9 mouse cellular contexts compared by ENCODE assay signal in genomic region chr8:45469507-45470178, GRCm38 (mm10). TPM values are rescaled to one million over a fixed set of nuclear protein-coding genes. Genes with fewer than 3 reads are reported as not detected.
DNase-seq lines count a peak whose midpoint lies in the region; ATAC-seq and TF ChIP-seq lines count a peak whose summit lies in the region.
"Had no signal": no experiment of that assay in that cellular context is flagged by ENCODE, and none has a peak within 500 bp of the region (broad histone marks: within the 10 kb centered on the region; RNA-seq: fewer than 3 reads in every experiment).

No protein-coding gene starts in this region.

- no peak for ATAC-seq in midbrain, postnatal 0 days (ENCODE audit: low FRiP score)
- no peak for ATAC-seq in midbrain, embryonic 13.5 days
- ATAC-seq in monocyte, adult 5-6 weeks (replicated peaks; ENCODE audit: insufficient number of reproducible peaks, low FRiP score, low TSS enrichment, poor library complexity, severe bottlenecking) = no peak

- H3K27ac ChIP-seq in midbrain, postnatal 0 days (ENCODE audit: low read depth, low read length) = no peak overlapping the region
- no peak overlapping the region for H3K27ac ChIP-seq in midbrain, embryonic 13.5 days

- H3K4me1 ChIP-seq in midbrain, postnatal 0 days (ENCODE audit: insufficient read depth, low read length) = no peaks in the 10 kb centered on the region
- H3K4me1 ChIP-seq in midbrain, embryonic 13.5 days (replicated peaks) = 0 out of 2 replicates have a peak, but pooled peaks cover 5% of the 10 kb centered on the region

- no peaks in the 10 kb centered on the region for H3K27me3 ChIP-seq in midbrain, postnatal 0 days (ENCODE audit: insufficient read depth, low read length)
- no peaks in the 10 kb centered on the region for H3K27me3 ChIP-seq in midbrain, embryonic 13.5 days

- TF ChIP-seq CTCF in midbrain, postnatal 0 days (IDR thresholded peaks at IDR 0.05) = no peak

- no peak overlapping the region for H3K9ac ChIP-seq in midbrain, postnatal 0 days (replicated peaks; ENCODE audit: low read length, poor library complexity, severe bottlenecking)
- no peak overlapping the region for H3K9ac ChIP-seq in midbrain, embryonic 13.5 days (replicated peaks)

- no peak overlapping the region for H3K4me3 ChIP-seq in midbrain, postnatal 0 days (ENCODE audit: low read depth, low read length)
- H3K4me3 ChIP-seq in midbrain, embryonic 13.5 days (replicated peaks) = no peak overlapping the region

- no peaks in the 10 kb centered on the region for H3K36me3 ChIP-seq in midbrain, postnatal 0 days (ENCODE audit: insufficient read depth, low read length)
- H3K36me3 ChIP-seq in midbrain, embryonic 13.5 days = no peaks in the 10 kb centered on the region

- no peaks in the 10 kb centered on the region for H3K9me3 ChIP-seq in midbrain, postnatal 0 days (ENCODE audit: low read length)
- H3K9me3 ChIP-seq in midbrain, embryonic 13.5 days = peaks cover 2% of the 10 kb centered on the region; the same call in 1 of the 2 replicates

- WGBS in midbrain, postnatal 0 days = 65% methylated on average over 8 of the region's 8 CpGs
- 70% methylated on average over 8 of the region's 8 CpGs for WGBS in midbrain, embryonic 13.5 days

- DNase-seq in cerebellum, postnatal 10 days = peak; percentile 36 to 41
- DNase-seq in cerebellum, adult 8-10 months = no peak
- peak; percentile 57 for DNase-seq in midbrain, postnatal 0 days (ENCODE audit: low spot score)
- DNase-seq in kidney, postnatal 10 days = peak; percentile 64
- DNase-seq in thymus, adult 18-20 months = no peak
- DNase-seq in gastrocnemius, adult 8-10 months (ENCODE audit: low spot score in 2 of 2) = no peak

- H3K4me2 ChIP-seq in midbrain, postnatal 0 days (ENCODE audit: low read depth, low read length, poor library complexity, severe bottlenecking) = no peak overlapping the region
- H3K4me2 ChIP-seq in midbrain, embryonic 13.5 days (replicated peaks) = no peak overlapping the region
- H3K4me2 ChIP-seq: liver, embryonic 11.5 days had no signal

RNA-seq across cellular contexts. Expression of gene Sorbs2, which starts 37.9 kb away (rescaled TPM):
- 79.5 and 84.9 TPM in 2 replicates for total RNA-seq in midbrain, postnatal 0 days (2014; rRNA removed)
- polyA plus RNA-seq in midbrain, postnatal 0 days (2015; fragmentation: Nextera tagmentation; extraction: Ambion mirVana) = 27.7 and 36.1 TPM in 2 replicates
- polyA plus RNA-seq in midbrain, embryonic 13.5 days (2015; fragmentation: Nextera tagmentation; extraction: Ambion mirVana) = 77.9 and 79.9 TPM in 2 replicates
- total RNA-seq in monocyte, adult 5-6 weeks (2017) = not detected in 3 replicates
- 100 to 1,000 TPM in 1 of 4 experiments, 10 to 100 TPM in 3; 60.0 to 116 (median 75.8) TPM for total RNA-seq in gastrocnemius, adult 8-10 months (2022)

RNA-seq across cellular contexts. Expression of gene Tlr3, which starts 58.8 kb away (rescaled TPM):
- total RNA-seq in midbrain, postnatal 0 days (2014; rRNA removed) = 1.2 and 2.5 TPM in 2 replicates
- polyA plus RNA-seq in midbrain, postnatal 0 days (2015; fragmentation: Nextera tagmentation; extraction: Ambion mirVana) = 0.96 and 1.7 TPM in 2 replicates
- 0.46 and 1.0 TPM in 2 replicates for polyA plus RNA-seq in midbrain, embryonic 13.5 days (2015; fragmentation: Nextera tagmentation; extraction: Ambion mirVana)
- 1.8 to 10.0 TPM in 2 of 3 replicates, not detected in the other for total RNA-seq in monocyte, adult 5-6 weeks (2017)
- total RNA-seq in gastrocnemius, adult 8-10 months (2022) = 1 to 10 TPM in 2 of 4 experiments, under 1 TPM in 2; 0.68 to 1.3 (median 0.91) TPM

Comparison
In these comparisons a context has a peak if more than half of its experiments do, and no peak if none do; other contexts are left out.
1. DNase-seq: peak in cerebellum, postnatal 10 days (2 of 2), midbrain, postnatal 0 days (single experiment) and kidney, postnatal 10 days (single experiment); none in cerebellum, adult 8-10 months (single experiment), thymus, adult 18-20 months (0 of 2) and gastrocnemius, adult 8-10 months (0 of 2).
2. RNA of gene Sorbs2, which starts 37.9 kb away (total RNA-seq): 60.0 to 116 TPM in gastrocnemius, adult 8-10 months and 79.5 to 84.9 TPM in midbrain, postnatal 0 days; not detected in monocyte, adult 5-6 weeks; every median in the first group is over 10 times any median in the second.